Mouse (Mus musculus) embryonic stem cell, embryonic (primary cell): ENCODE measurements at regions not wholly inside any gene's neighbourhood (a gene's known extent, or its start where the extent isn't known, plus 50 kb on each side); places are given as distances from the start of the nearest gene placed in this dataset.

Experiments
- CTCF ChIA-PET, 4 experiments: fragments of 300-600 bp in 2 of 4; fragments of 350-600 bp in 2 of 4; sonication (Branson Sonifier 250); formaldehyde crosslinking; loops; one replicate each; lab custom pipeline; 2022; ENCODE audit warnings: inconsistent platforms in 2 of 4; lab: Charles Lee
- POLR2A ChIA-PET, 4 experiments: fragments of 300-600 bp in 2 of 4; fragments of 350-600 bp in 2 of 4; sonication (Branson Sonifier 250); formaldehyde crosslinking; loops; one replicate each; lab custom pipeline; 2022; ENCODE audit warnings: antibody characterized with exemption in 4 of 4, inconsistent platforms in 1 of 4; lab: Charles Lee

DNA sequence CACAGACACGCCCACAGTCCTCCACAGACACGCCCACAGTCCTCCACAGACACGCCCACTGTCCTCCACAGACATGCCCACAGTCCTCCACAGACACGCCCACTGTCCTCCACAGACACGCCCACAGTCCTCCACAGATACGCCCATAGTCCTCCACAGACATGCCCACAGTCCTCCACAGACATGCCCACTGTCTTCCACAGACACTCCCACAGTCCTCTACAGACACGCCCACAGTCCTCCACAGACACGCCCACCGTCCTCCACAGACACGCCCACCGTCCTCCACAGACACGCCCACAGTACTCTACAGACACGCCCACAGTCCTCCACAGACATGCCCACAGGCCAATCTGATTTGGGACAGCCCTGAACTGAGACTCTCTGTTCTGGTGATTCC lies 187.6 kb upstream of the Ajap1 start:
- CTCF ChIA-PET, result no interaction called here
- POLR2A ChIA-PET, result no interaction called here

DNA sequence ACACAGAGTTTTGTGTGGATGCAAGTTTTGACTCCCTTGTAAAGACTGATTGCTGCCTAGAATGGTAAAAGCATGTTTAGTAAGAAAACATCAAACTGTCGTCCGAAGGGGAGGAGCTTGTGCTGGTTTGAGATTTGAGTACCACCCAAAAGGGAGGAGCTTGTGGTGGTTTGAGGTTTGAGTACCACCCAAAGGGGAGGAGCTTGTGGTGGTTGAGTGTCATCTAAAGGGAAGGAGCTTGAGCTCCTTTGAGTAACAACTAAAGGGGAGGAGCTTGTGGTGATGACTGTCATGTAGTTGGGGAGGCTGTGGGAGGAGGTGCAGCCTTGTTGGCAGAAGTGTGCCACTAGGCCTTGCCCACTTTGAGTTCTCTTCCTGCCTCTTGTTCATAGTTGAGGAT lies 192.8 kb upstream of the Ajap1 start:
- CTCF ChIA-PET, result interaction anchor here in 1 of 4 experiments (0.6 kb wide), 1 partner anchor 875 kb away, joined by 3 read pairs; no protein-coding TSS in a partner anchor
- POLR2A ChIA-PET, result interaction anchor here in 1 of 4 experiments (1.1 kb wide), 1 partner anchor 43 kb away, joined by 3 read pairs; no protein-coding TSS in a partner anchor

DNA sequence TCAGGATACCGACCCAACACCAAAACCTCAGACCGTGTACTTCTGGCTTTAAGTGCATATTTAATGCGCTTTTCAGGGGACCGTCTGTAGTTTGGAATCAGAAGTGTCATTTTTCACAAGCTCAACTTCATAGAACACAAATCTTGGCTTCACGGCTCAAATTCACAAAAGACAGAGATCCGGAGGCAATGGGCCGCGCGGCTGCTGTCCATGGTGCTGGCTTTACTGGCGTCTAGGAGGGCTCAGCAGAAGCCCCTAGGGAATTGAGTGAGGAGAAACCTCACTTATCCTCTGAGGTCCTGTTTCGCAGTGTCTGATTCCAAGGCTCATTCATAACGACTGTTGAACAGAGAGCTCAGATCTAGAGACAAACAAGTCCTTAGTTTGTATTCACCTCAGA lies 196.5 kb upstream of the Ajap1 start:
- ChIA-PET POLR2A (no interaction called here), CTCF (no interaction called here)

DNA sequence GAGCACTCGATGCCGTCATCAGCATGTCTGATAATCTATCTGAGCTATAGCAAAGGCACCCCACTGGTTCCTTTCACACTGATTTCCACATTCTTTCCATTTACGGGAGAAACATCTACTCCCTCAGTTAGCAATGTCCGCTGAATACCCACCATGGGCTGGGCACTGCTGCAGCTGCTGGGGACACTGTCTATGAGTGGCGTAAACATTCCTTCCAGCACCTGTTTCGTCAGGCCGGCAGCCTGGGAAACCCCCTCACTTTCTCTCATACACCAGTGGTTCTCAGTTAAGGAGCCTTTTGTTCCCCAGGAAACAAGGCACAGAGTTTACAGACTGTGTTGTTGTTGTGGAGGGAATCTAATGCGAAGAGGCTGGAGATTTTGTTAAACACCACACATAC lies 205.8 kb upstream of the Ajap1 start:
- ChIA-PET POLR2A (interaction anchor here in 1 of 4 experiments (1.2 kb wide), 1 partner anchor 104 kb away, joined by 3 read pairs; no protein-coding TSS in a partner anchor), CTCF (no interaction called here)

DNA sequence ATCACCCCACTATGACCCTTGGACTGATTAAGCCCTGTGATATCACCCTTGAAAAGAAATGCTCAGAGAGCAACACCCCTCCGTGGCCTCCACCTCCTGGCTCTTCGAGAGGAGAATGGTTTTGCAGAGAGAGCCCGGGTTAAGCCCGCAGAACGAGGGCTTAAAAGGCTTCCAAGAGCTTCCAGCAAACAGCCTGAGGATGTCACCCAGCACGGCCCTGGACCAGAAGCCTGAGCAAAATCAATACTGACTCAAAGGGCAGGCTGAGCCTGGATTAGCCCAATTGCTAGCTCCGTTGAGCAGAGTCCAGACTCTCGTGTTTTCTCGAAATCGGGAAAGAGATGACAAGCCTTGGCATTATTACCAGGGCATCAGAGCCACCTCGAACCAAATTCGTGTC lies 211.3 kb upstream of the Ajap1 start:
- CTCF ChIA-PET, result interaction anchor here in 1 of 4 experiments (0.6 kb wide), 1 partner anchor 312 kb away, joined by 3 read pairs; no protein-coding TSS in a partner anchor
- POLR2A ChIA-PET, result interaction anchor here in 1 of 4 experiments (1.6 kb wide), 1 partner anchor 11 kb away, joined by 3 read pairs; no protein-coding TSS in a partner anchor

DNA sequence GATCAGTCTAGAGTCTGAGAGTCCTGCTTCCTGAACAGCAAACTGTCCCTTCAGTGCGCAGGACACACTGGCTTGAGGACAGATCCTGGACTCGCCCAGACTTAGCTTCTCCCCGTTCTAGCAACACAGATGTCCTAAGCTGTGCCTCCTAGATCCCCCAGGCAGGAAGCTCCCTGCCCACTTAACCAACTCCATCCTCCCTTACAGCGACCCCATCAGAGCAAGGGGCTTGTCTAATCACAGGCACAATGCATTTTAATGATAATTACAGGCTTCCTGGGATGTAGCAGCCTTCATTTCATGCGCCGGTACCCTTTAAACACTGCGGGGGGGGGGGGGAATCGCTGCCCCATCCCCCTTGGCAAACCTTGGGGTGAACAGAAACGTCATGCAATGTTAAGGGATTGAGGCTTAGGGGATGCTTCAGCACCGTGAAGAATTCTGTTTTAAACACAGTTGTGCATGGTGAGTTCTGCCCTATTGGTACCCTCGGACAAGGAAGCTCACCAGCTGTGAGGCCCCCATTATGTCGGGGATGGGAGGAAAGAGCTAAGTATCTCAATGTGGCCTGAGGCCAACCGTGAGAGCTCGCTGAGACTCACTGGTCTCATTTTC lies 213.9 kb upstream of the Ajap1 start:
- CTCF ChIA-PET, result interaction anchor here in 1 of 4 experiments (0.6 kb wide), 1 partner anchor 170 kb away, joined by 5 read pairs; no protein-coding TSS in a partner anchor
- POLR2A ChIA-PET, result interaction anchor here in 1 of 4 experiments (0.7 kb wide), 1 partner anchor 216 kb away, joined by 3 read pairs; no protein-coding TSS in a partner anchor

DNA sequence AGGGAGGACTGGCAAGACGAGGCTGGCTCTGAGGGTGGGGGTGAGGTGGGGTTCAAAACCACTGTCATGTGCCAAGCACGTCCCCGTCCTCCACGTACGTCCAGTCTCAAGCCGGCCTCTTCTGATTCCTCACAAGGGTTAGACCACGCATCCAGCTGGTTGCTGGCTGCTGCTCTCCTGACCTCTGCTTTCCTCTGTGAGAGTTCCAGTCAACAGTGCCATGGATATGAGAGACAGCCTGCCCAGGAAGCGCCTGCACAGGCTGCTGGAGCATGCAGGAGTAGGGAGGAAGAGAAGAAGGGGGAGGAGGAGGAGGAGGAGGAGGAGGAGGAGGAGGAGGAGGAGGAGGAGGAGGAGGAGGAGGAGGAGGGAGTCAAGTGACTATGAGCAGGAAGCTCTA lies 224.6 kb upstream of the Ajap1 start:
- ChIA-PET POLR2A (no interaction called here), CTCF (no interaction called here)

DNA sequence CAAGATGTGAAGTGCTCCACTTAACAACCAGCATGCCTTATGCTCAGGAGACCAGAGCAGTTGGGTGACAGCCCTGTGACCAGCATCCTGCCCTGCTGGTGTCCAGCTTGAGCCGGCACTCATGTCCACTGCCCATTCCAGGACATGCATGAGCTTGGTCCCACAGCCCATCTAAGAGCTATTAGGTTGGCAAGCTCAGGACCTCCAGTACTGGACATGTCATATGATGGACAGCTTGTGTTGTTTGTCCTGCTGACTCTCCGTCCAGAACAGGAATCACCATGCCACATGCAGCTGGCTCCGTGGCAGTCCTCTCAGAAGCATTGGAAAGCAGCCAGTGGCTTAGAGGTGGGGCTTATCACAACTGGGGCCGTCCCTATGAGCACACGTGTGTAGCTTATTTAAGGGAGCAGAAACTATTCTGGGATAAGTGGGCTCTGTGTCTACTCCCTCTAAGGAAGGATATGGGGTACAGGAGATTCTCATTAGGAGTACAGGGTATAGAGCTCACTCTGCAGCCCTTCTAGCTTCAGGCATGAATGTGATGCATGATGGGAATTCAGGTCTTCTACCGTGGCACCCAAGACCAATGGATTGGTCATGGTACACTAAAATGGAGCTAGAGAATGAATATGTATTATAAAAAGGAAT lies 232.5 kb upstream of the Ajap1 start:
- POLR2A ChIA-PET, result no interaction called here
- CTCF ChIA-PET, result interaction anchor here in 1 of 4 experiments (0.7 kb wide), 1 partner anchor 1093 kb away, joined by 9 read pairs; no protein-coding TSS in a partner anchor

DNA sequence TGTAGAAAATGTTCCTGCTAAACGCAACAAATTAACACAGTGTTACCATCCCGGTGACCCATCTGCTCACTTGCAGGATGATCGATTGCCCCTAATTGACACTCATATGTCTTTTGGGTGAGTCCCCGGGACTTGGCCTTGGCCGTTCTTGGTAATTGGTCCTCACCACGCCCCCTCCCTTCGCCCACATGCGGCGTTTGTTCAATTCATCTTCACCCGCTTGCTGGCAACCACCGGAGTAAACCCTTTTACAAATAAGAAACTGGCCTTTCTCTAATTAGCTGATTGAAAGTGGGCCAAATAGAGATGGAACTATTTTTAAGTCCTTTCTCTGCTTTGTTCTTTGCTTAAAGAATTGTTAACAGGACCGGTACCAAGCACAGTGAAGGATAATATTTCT lies 234.7 kb upstream of the Ajap1 start:
- POLR2A ChIA-PET, result no interaction called here
- CTCF ChIA-PET, result no interaction called here

DNA sequence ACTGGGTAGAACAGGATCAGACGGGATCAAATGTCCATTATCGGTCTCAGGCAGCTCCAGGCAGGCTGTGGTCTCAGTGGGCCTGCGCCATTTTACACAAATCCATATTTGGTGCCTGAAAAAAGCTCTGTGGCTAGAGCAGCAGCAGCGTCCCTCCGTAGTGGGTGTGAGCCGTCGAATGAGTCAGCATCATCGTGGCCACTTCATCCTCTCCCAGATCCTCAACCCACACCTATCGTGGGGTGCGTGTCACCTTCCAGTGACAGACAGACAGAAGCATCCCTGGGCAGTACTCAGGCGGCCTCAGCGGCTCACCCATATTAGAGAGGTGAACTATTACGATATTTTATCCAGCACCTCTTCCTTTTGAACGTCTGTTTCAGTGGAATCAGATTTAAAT lies 233.0 kb upstream of the A430005L14Rik start:
- ChIA-PET POLR2A (interaction anchor here in 2 of 4 experiments (0.7 to 1.4 kb wide), 2 partner anchors 11 to 400 kb away, joined by 3 read pairs; no protein-coding TSS in a partner anchor), CTCF (no interaction called here)

DNA sequence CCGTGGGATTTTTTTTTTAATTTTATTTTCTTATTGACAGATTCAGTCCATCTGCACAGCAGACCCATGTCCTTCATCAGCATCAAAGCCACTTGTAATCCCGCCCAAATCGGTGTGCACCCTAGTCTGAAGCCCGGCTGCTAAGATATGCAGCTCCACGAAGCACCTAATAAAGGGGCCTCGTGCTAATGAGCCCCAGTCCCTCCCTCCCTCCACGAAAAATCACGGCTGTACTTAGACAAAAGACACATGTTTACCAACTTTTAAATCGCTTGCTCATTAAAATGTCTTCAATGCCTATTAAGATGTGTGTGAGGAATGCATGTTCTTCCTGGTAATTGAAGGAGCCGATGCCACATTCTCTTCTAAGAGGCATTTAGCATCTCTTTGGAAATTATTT lies 229.8 kb upstream of the A430005L14Rik start:
- CTCF ChIA-PET, result no interaction called here
- POLR2A ChIA-PET, result interaction anchor here in 1 of 4 experiments (0.7 kb wide), 1 partner anchor 811 kb away, joined by 3 read pairs; no protein-coding TSS in a partner anchor

DNA sequence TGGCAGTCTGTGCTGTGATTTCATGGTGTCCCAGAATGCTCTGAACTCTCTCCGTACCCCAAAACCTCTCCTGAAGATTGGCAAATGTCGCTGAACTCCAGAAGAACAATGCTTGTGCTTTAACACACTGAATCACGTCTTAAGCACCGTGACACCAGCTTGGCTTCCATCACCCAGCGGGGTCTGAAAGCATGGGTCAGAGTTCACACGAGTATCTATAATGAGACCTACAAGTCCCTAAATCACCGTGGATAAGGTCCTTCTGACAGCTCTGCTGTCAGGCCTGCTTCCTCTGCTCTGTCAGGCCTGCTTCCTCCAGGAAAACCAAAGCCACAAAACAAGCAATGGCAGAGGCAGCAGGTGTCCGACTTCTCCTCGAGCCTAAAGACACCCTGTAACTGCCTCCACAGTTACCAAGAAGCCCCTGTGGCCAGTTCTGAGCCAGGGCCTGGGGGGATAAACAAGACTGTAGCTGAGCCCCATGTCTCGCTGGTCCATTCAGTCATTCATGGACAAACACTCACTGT lies 229.1 kb upstream of the A430005L14Rik start:
- ChIA-PET CTCF (no interaction called here), POLR2A (no interaction called here)

DNA sequence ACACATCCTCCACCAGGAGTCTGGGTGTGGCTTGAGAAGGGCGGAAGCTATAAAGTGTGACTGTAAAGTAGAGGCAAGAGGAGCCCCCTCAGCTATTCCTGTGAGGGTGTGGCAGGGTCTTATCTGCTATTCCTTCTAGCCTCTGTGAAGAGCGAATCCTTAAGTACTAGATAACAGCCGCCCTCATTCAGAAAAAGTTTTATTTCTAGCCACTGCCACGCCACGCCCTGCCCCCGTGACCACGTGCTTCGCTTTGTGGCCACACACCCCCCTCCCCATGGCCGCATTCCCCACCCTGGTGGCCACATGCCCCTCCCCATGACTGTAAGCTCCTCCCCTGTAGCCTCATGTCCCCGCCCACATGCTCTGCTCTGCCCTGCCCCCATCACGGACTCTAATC lies 218.9 kb upstream of the A430005L14Rik start:
- CTCF ChIA-PET, result interaction anchor here in 3 of 4 experiments (0.6 to 0.7 kb wide), 3 partner anchors 563 to 1393 kb away, joined by 3 read pairs; partner anchors contain the start of gene Arhgef16 (in 1 of the 3)
- POLR2A ChIA-PET, result interaction anchor here in 3 of 4 experiments (0.6 to 1.6 kb wide), 7 partner anchors 13 to 1344 kb away, joined by 3 to 7 read pairs (median 4); no protein-coding TSS in a partner anchor

DNA sequence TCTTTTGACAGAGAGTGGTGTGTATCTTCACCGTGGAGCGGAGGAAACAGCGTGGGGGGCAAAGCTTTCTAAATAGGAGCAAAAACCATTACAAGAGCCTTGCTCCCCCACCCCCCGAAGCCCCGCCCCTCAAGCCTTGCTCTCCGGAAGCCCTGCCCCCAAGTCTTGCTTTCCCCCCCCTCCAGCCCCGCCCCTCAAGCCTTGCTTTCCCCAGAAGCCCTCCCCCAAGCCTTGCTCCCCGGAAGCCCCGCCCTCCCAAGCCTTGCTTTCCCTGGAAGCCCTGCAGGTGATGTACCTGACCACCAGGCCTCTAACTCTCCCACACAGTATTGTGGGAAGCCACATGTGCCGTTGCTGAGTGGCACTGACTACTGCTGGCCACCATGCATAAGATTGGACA lies 214.8 kb upstream of the A430005L14Rik start:
- ChIA-PET POLR2A (no interaction called here), CTCF (no interaction called here)

DNA sequence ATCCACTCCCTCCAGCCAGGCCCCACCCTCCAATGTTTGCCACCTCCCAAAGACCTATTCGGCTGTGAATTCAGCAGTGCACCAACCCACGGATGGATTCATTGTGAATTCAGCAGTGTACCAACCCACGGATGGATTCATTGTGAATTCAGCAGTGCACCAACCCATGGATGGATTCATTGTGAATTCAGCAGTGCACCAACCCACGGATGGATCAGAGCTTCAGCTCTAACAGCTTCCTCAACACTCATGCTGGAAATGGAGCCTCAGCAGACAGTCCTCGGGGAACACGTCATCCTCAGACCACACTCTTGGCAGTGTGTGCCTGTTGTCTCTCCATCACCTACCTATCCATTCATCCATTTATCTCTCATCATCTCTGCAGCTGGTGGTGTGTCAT lies 204.2 kb upstream of the A430005L14Rik start:
- ChIA-PET POLR2A (no interaction called here), CTCF (no interaction called here)

DNA sequence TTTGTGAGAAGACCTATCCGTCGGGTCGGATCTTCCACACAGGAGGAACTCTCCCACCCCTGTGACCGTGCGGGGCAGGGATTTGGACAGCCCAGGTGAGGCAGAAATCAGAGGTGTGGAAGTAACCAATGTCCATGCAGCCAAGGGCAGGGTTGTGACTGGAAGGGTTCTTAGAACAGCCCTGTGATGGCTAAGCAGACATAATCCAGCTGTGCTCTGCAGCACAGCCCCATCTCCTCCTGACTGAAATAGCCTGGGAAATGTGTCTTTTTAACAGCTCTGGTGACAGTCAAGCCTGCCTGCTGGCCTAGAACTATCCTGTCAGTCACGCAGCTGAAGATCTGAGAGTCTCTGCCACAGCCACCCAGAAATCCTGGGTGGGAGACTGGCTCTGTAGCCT lies 198.7 kb upstream of the A430005L14Rik start:
- CTCF ChIA-PET, result interaction anchor here in 1 of 4 experiments (0.6 kb wide), 1 partner anchor 18 kb away, joined by 3 read pairs; no protein-coding TSS in a partner anchor
- POLR2A ChIA-PET, result interaction anchor here in 2 of 4 experiments (0.6 to 0.9 kb wide), 2 partner anchors 48 to 140 kb away, joined by 3 read pairs; no protein-coding TSS in a partner anchor

DNA sequence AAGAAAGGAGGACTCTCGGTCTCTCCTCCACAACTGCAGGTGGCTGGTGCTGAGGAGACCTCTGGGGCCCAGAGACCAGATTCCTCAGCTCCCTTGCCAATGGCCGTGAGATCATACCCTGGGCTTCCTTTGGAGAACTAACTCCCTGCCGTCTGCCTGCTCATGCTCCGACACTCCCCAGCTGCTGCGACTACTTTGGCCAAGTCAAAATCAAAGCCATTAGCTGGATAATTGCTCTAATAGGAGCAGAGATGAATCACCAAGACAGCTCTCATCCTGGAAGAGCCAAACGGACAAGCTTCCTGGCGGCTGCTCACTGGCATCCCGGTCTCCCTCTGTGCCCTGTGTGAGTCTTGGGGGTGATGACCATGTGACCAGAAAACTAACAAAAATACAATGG lies 198.3 kb upstream of the A430005L14Rik start:
- CTCF ChIA-PET, result interaction anchor here in 1 of 4 experiments (0.6 kb wide), 1 partner anchor 44 kb away, joined by 4 read pairs; no protein-coding TSS in a partner anchor
- POLR2A ChIA-PET, result interaction anchor here in 1 of 4 experiments (0.9 kb wide), 1 partner anchor 48 kb away, joined by 3 read pairs; no protein-coding TSS in a partner anchor

DNA sequence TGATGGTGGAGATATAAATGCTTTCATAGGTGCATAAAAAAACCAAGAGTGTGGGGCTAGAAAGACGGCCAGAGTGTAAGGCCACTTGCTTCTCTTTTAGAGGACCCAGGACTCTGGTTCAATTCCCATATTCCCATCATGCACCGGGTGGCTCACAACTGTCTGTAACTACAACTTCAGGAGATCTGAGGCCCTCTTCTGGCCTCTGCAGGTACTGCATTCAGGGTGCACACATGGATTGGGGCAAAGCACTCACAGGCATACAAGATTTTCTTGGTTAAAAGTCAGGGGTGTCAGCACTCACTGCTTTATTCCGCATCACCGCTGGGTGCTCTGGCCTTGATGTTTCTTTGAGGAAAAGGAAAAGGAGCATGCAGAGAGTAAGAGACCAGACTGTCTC lies 196.1 kb upstream of the A430005L14Rik start:
- CTCF ChIA-PET, result no interaction called here

DNA sequence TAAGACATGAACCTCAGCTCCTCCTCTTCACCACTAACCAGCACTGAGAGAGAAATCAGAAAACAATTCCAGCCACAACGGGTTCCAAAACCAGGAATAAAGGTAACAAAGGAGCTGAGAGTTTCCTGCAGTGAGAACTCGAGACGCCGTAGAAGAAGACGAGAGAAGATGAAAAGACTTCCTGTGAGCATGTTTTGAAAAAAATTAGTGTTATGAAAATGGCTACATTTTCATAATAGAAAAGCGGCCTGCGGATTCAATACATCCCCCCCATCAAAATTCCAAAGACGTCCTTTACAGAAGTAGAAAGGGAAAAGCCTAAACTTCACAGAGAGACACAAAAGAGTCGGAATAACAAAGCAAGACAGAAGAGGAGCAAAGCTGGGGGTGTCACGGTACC lies 193.6 kb upstream of the A430005L14Rik start:
- CTCF ChIA-PET, result interaction anchor here in 2 of 4 experiments (0.6 to 0.7 kb wide), 2 partner anchors 260 to 1410 kb away, joined by 3 read pairs; no protein-coding TSS in a partner anchor
- POLR2A ChIA-PET, result interaction anchor here in 1 of 4 experiments (1.3 kb wide), 1 partner anchor 34 kb away, joined by 3 read pairs; no protein-coding TSS in a partner anchor

More for the DNA sequence above, 196.1 kb upstream of the A430005L14Rik start:
- POLR2A ChIA-PET, result no interaction called here
